Mouse (Mus musculus) cortical plate, adult 2 months (tissue): ENCODE results near the gene Tank.

Experiments
- CTCF ChIP-seq: fragments of 200-500 bp; IDR thresholded peaks from 2 replicates; pipeline ENCODE4 v1.5.1; 2011; ENCODE audit warnings: mild to moderate bottlenecking, control low read depth, low read length; ENCODE audit not compliant: insufficient read depth; ENCODE audit errors: extremely low read depth
- POLR2A ChIP-seq: fragments of 200-500 bp; IDR thresholded peaks from 2 replicates; pipeline ENCODE4 v1.6.1; 2011; ENCODE audit warnings: mild to moderate bottlenecking, low read length, control low read depth; ENCODE audit not compliant: insufficient read depth; ENCODE audit errors: extremely low read depth

DNA sequence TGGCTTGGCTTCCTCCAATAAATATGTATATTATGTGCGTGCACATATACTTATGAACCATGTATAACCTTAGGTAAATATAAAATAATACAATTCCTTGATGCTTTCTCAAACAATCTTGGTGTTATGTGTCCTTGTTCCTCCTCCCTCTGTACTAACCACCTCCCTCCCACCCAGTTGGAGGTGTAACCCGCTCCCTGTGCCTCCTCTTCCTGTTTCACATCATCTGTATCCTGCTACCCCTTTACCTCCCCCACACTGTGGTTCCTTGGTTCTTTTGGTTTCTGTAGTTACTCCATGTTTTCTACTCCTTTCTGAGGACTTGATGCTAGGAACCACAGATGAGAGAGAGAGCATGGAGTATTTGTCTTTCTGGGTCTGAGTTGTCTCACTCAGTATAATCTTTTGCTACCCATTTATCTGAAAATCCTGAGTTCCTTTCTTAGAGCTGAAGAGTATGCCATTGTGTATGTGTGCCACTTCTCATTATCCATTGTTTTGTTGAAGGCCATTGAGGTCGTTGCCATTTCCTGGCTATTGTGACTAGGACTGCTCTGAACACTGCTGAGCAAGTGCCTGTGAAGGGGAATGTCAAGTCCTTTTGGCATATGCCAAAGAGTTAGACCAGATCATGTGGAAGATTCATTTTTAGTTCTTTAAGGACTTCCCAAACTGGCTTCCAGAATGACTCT, 52.6 kb downstream of the Tank start:
- no peak for TF ChIP-seq CTCF
- TF ChIP-seq POLR2A: no peak
